Mouse (Mus musculus) lung, embryonic 14.5 days (tissue): ENCODE results near the gene Igsf8. TPM values are rescaled to one million over a fixed set of nuclear protein-coding genes. Genes with fewer than 3 reads are reported as not detected.

ENCODE experiments used
- ATAC-seq: fragments of 200-750 bp; cut with Nextera tagmentation; 2 replicates; pipeline ENCODE4 v1.8.0; 2017; ENCODE audit warnings: mild to moderate bottlenecking, moderate TSS enrichment, moderate library complexity; ENCODE audit not compliant: insufficient read depth
- DNase-seq: peaks from one replicate; pipeline ENCODE4 v3.0.0-alpha.2; 2015
- H3K27ac ChIP-seq: fragments of 300-500 bp; sonication (generic); 2 replicates; pipeline ENCODE4 v1.5.1; 2014; ENCODE audit warnings: low read depth, mild to moderate bottlenecking, moderate library complexity
- H3K27me3 ChIP-seq: fragments of 300-500 bp; sonication (generic); 2 replicates; pipeline ENCODE4 v1.6.1; 2014; ENCODE audit warnings: low read length, control low read depth; ENCODE audit not compliant: insufficient read depth
- H3K36me3 ChIP-seq: fragments of 300-500 bp; sonication (generic); 2 replicates; pipeline ENCODE4 v1.6.1; 2014; ENCODE audit warnings: control low read depth; ENCODE audit not compliant: insufficient read depth
- H3K4me1 ChIP-seq: fragments of 300-500 bp; sonication (generic); 2 replicates; pipeline ENCODE4 v1.6.1; 2014; ENCODE audit warnings: antibody characterized with exemption, control low read depth; ENCODE audit not compliant: insufficient read depth
- H3K4me2 ChIP-seq: fragments of 300-500 bp; sonication (generic); 2 replicates; pipeline ENCODE4 v1.6.1; 2014; ENCODE audit warnings: mild to moderate bottlenecking
- H3K4me3 ChIP-seq: fragments of 300-500 bp; sonication (generic); 2 replicates; pipeline ENCODE4 v1.5.1; 2014; ENCODE audit warnings: low read depth, low read length
- H3K9ac ChIP-seq: fragments of 300-500 bp; sonication (generic); 2 replicates; pipeline ENCODE4 v1.6.1; 2014
- H3K9me3 ChIP-seq: fragments of 300-500 bp; sonication (generic); 2 replicates; pipeline ENCODE4 v1.6.1; 2016; ENCODE audit warnings: low read depth, low read length, control low read depth
- CTCF ChIP-seq: IDR thresholded peaks from 2 replicates; pipeline ENCODE4 v1.5.1; 2016; ENCODE audit warnings: antibody characterized with exemption, low read depth
- WGBS: fragments of 180-500 bp; shearing (Covaris S2); extraction: QIAGEN DNeasy Blood & Tissue Kit; methylation state at CpG from one replicate; pipeline ENCODE4 v1.1.7; 2014; 5-methylcytosine and 5-hydroxymethylcytosine counted together
- polyA plus RNA-seq: library from polyadenylated mRNA; unstranded; fragments of >200 nt; fragmentation: Nextera tagmentation; extraction: Ambion mirVana; gene quantifications from 2 replicates; pipeline ENCODE4 v1.2.1, GENCODE M21; 2014

Igsf8 gene
- polyA plus RNA-seq, 1 experiment from 2014 or later: 47.8 TPM

DNA sequence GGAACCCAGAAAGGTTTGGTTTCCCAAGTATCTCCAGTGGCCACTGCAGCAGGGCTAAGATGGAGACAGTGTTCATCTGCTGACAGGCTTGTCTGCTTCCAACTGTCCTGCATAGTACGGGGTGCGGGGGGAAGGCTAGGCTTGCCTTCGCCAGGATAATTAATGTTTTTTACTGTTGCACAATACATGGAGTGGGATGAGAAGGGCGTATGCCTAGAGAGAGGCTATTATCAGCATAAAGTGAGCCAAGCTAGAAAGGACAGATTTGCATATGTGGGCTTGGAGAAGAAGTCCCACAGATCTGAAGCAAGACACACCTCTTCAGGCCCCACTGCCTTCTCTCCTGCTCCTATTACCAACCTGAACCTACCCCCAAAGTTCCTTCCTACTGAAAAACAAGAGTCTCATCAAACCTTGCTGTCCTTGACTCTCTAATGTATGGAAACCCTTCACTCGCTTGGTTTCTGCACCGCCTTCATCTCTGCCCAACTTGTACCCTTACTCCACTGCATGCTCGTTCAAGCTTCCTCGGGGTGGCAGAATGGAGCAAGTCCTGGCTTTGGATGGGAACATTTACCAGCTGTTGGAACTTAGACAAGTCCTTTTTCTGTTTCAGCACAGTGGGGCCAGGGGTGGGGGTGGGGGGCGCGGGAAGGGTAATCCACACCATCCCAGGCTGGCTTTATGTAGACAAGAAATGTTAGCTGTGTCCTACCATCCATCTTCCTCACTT, 20.2 kb downstream of the Igsf8 start:
- 60% methylated on average over 10 of the region's 10 CpGs for WGBS
- H3K27ac ChIP-seq: no peak overlapping the region
- ATAC-seq (peak; percentile 79), DNase-seq (peak; percentile 67)
- no peaks in the 10 kb centered on the region for H3K36me3 ChIP-seq
- H3K4me3 ChIP-seq: no peak overlapping the region
- no peak overlapping the region for H3K9ac ChIP-seq
- no peaks in the 10 kb centered on the region for H3K4me1 ChIP-seq
- H3K4me2 ChIP-seq: no peak overlapping the region
- no peaks in the 10 kb centered on the region for H3K9me3 ChIP-seq
- no peaks in the 10 kb centered on the region for H3K27me3 ChIP-seq
- no peak for TF ChIP-seq CTCF

DNA sequence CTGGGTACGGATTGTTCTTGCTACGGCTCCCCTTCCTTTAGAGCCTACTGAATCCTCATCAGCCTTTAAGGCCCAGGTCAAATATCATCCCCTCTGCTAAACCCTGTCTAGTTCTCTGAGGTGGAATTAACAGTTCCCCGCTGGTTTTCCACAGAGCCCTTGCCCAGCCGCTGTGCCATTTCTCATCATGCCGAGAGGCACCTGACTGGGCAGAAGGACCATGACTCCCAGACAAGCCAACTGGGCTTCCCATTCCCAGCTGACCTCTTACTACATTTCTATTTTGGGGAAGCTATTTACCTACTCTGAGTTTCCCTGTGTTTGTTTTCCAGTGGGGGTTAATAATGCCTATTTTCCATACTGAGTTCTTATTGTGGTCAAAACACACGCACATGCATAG, 21.6 kb downstream of the Igsf8 start:
- no peaks in the 10 kb centered on the region for H3K36me3 ChIP-seq
- WGBS: 94% methylated on average over 6 of the region's 6 CpGs
- DNase-seq: no peak
- H3K9ac ChIP-seq: no peak overlapping the region
- ATAC-seq: no peak
- no peaks in the 10 kb centered on the region for H3K9me3 ChIP-seq
- TF ChIP-seq CTCF: no peak
- no peak overlapping the region for H3K4me3 ChIP-seq
- no peak overlapping the region for H3K4me2 ChIP-seq
- H3K4me1 ChIP-seq: no peaks in the 10 kb centered on the region
- H3K27me3 ChIP-seq: no peaks in the 10 kb centered on the region
- no peak overlapping the region for H3K27ac ChIP-seq

DNA sequence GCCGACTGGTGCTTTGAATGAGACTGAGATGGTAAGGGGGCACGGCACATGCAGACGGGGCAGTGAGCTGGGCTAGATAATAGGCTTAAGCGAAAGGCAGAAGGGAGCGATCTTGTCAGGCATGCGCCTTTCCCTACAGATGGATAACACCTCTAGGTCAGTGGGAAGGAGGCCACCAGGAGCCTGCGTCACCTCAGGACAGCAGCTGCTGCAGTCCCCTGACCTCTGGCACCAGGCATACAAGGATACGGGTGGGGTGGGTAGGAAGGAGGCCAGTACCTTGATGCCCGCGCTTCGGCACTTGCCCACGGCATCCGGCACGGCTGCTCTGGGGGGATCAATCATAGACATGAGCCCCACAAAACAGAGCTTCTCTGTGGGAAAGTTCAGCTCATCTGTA, 22.8 kb downstream of the Igsf8 start:
- 78% methylated on average over 14 of the region's 14 CpGs for WGBS
- Histone ChIP-seq H3K36me3 (no peaks in the 10 kb centered on the region), H3K27me3 (no peaks in the 10 kb centered on the region), H3K9me3 (no peaks in the 10 kb centered on the region), H3K4me1 (no peaks in the 10 kb centered on the region), H3K4me3 (no peak overlapping the region), H3K27ac (no peak overlapping the region), H3K4me2 (no peak overlapping the region), H3K9ac (no peak overlapping the region)
- DNase-seq: no peak
- ATAC-seq: no peak
- TF ChIP-seq CTCF: no peak

DNA sequence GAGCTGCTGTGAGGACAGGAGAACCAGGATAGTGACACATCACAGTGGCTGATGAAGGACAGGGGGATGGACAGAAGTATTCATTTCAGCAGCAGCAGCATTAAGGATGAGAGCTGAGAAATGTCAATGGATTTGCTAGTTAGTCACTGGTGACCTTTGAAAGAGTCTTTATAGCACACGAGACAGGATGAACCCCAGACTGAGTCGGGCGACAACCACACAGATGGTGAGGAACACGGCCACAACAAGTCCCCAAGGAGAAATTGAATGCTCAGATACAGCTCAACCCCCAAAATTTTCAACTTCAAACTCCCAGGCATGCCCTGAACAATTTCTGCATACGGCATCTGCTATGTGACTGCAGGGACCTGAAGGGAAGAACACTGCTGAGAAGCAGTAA, 25.3 kb downstream of the Igsf8 start:
- no peaks in the 10 kb centered on the region for H3K36me3 ChIP-seq
- TF ChIP-seq CTCF: no peak
- no peaks in the 10 kb centered on the region for H3K4me1 ChIP-seq
- ATAC-seq (no peak), DNase-seq (no peak)
- no peak overlapping the region for H3K4me3 ChIP-seq
- H3K4me2 ChIP-seq: no peak overlapping the region
- H3K9ac ChIP-seq: no peak overlapping the region
- H3K27ac ChIP-seq: no peak overlapping the region
- WGBS: 77% methylated on average over 5 of the region's 5 CpGs
- H3K9me3 ChIP-seq: no peaks in the 10 kb centered on the region
- no peaks in the 10 kb centered on the region for H3K27me3 ChIP-seq

DNA sequence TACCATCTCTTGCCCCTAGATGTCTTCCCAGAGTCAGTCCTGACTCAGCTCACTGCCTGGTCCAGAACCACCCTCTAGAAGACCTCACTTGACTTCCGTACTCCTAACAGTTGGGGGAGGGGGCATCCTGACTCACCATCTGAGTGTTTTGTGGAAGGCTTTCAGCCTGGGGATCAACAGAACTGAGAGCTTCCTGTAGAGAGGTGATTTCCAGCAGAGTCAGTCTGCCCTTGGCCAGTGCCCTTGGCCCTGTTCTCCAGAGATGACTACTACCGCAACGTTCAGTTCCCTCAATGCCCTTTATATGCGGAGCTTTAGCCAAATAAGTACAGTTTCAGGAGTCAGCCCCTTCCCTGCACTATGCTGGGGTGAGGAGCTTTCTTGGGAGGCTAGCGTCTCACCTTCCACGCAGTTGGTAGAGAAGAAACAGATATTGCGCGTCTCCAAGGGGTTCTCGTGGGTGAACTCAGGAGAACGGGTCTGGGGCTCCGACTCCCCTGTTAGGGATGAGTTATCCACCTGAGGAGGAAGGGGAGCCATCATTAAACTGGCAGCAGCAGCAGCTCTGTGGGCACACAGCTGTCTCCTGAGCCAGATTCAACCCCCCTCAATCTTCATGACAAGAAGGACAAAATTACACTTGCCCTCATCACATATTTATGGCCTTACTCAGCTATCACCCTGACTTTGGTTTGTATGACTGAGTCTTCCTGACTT, 27.6 kb downstream of the Igsf8 start:
- no peak overlapping the region for H3K4me2 ChIP-seq
- no peak for TF ChIP-seq CTCF
- no peaks in the 10 kb centered on the region for H3K36me3 ChIP-seq
- no peak overlapping the region for H3K27ac ChIP-seq
- H3K9me3 ChIP-seq: no peaks in the 10 kb centered on the region
- no peak overlapping the region for H3K4me3 ChIP-seq
- 88% methylated on average over 11 of the region's 11 CpGs for WGBS
- no peak for DNase-seq
- ATAC-seq: no peak
- no peaks in the 10 kb centered on the region for H3K27me3 ChIP-seq
- no peak overlapping the region for H3K9ac ChIP-seq
- no peaks in the 10 kb centered on the region for H3K4me1 ChIP-seq

DNA sequence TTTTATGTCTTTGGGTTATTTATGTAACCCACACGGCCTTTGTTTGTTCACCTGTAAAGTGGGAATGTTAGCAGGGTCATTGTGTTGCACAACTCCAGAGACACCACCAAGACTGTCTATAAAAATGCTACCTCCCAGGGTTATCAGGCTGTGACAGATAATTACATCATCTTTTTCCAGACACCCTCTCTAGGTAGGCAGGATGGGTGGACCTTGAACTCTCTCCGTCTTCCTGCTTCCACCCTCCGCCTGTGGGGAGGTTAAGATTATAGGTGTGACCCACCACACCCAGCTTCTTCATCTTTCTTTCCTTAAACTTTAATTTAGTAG, 28.1 kb downstream of the Igsf8 start:
- Histone ChIP-seq H3K9me3 (no peaks in the 10 kb centered on the region), H3K27ac (no peak overlapping the region), H3K4me1 (no peaks in the 10 kb centered on the region), H3K36me3 (no peaks in the 10 kb centered on the region), H3K9ac (no peak overlapping the region), H3K4me3 (no peak overlapping the region), H3K27me3 (no peaks in the 10 kb centered on the region), H3K4me2 (no peak overlapping the region)
- DNase-seq: no peak
- no peak for ATAC-seq
- WGBS: 72% methylated on average over 3 of the region's 3 CpGs
- no peak for TF ChIP-seq CTCF

DNA sequence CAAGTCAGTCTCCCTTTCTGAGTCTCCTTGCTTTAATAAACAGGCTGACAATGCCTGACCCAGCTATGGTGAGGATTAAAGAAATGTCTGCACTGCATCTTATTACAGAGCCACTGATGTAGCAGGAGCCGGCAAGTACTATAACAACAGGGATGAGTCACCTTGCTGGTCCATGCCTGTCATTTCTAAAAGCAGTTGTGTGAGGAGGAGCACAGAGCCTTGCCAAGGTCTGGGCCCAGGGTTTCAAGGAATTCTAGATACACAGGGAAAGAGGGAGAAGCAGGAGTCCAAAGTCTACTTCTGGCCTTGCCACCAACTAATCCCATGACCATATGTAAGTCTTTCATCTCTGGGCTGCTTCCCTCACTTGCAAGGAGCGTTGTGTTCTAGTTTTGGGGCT, 31.4 kb downstream of the Igsf8 start:
- H3K27ac ChIP-seq: no peak overlapping the region
- no peak for TF ChIP-seq CTCF
- H3K9me3 ChIP-seq: no peaks in the 10 kb centered on the region
- WGBS: 81% methylated on average over 2 of the region's 2 CpGs
- no peaks in the 10 kb centered on the region for H3K27me3 ChIP-seq
- DNase-seq: no peak
- H3K36me3 ChIP-seq: no peaks in the 10 kb centered on the region
- no peak overlapping the region for H3K4me2 ChIP-seq
- H3K4me1 ChIP-seq: peaks cover 15% of the 10 kb centered on the region
- ATAC-seq: no peak
- H3K9ac ChIP-seq: no peak overlapping the region
- no peak overlapping the region for H3K4me3 ChIP-seq
